8 mouse cellular contexts compared by ENCODE assay signal in the genomic region with DNA sequence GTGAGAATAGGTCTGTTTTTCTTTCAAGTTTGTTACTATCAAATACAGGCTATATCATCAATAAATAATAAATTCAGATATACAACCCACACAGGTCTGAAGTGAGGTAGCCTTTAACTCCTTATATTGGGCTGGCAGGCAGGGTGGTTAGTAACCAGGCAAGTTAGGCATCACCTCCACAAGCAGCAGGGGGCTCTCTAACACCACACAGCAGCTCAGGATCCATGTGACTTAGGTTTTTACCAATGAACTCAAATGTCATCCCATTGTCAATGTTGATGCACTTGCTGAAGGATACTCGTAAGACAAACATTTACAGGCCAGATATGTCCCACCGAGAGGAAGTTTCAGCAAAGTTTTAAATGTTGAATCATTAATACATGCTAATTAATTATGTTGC. TPM values are rescaled to one million over a fixed set of nuclear protein-coding genes. Genes with fewer than 3 reads are reported as not detected.
DNase-seq lines count a peak whose midpoint lies in the region; ATAC-seq and TF ChIP-seq lines count a peak whose summit lies in the region.

No protein-coding gene starts in this region.

- H3K27ac ChIP-seq in kidney, embryonic 14.5 days (ENCODE audit: low read depth, low read length) = no peak overlapping the region
- no peak overlapping the region for H3K27ac ChIP-seq in cortical plate, adult 2 months (ENCODE audit: insufficient read depth, low read length)
- no peak overlapping the region for H3K27ac ChIP-seq in midbrain, embryonic 15.5 days
- no peak overlapping the region for H3K27ac ChIP-seq in midbrain, embryonic 14.5 days (replicated peaks; ENCODE audit: low read depth, low read length)

- 77% methylated on average over 2 of the region's 2 CpGs for WGBS in kidney, embryonic 14.5 days
- WGBS in midbrain, embryonic 15.5 days = 90% methylated on average over 2 of the region's 2 CpGs
- WGBS in midbrain, embryonic 14.5 days = 93% methylated on average over 2 of the region's 2 CpGs

- ATAC-seq in kidney, embryonic 14.5 days (ENCODE audit: low FRiP score, low TSS enrichment) = no peak
- no peak for ATAC-seq in midbrain, embryonic 15.5 days (replicated peaks)
- no peak for ATAC-seq in midbrain, embryonic 14.5 days (ENCODE audit: low FRiP score, low TSS enrichment)

- H3K4me3 ChIP-seq in kidney, embryonic 14.5 days (ENCODE audit: low read length) = no peak overlapping the region
- no peak overlapping the region for H3K4me3 ChIP-seq in cortical plate, adult 2 months (ENCODE audit: insufficient read depth, low read length)
- H3K4me3 ChIP-seq in midbrain, embryonic 15.5 days = no peak overlapping the region
- H3K4me3 ChIP-seq in midbrain, embryonic 14.5 days (replicated peaks; ENCODE audit: low read depth, low read length) = no peak overlapping the region

- DNase-seq in kidney, adult 11 months = peak; percentile 52
- peak; percentile 41 for DNase-seq in ES-CJ7 (ENCODE audit: low read depth, low spot score)
- DNase-seq in lung, postnatal 14 days = peak; percentile 64
- DNase-seq in layer of hippocampus, adult 9-11 months = no peak
- no peak for DNase-seq in midbrain, embryonic 14.5 days

- TF ChIP-seq POLR2A in cortical plate, adult 2 months (IDR thresholded peaks at IDR 0.05; ENCODE audit: extremely low read depth, insufficient read depth, low read length) = no peak

- H3K9me3 ChIP-seq in kidney, embryonic 14.5 days (ENCODE audit: control insufficient read depth, low read length) = no peaks in the 10 kb centered on the region
- H3K9me3 ChIP-seq in midbrain, embryonic 15.5 days = no peaks in the 10 kb centered on the region
- no peaks in the 10 kb centered on the region for H3K9me3 ChIP-seq in midbrain, embryonic 14.5 days (ENCODE audit: control insufficient read depth, low read length)

- H3K27me3 ChIP-seq in kidney, embryonic 14.5 days (ENCODE audit: control insufficient read depth, insufficient read depth, low read length) = no peaks in the 10 kb centered on the region
- H3K27me3 ChIP-seq in midbrain, embryonic 15.5 days (replicated peaks) = no peaks in the 10 kb centered on the region
- no peaks in the 10 kb centered on the region for H3K27me3 ChIP-seq in midbrain, embryonic 14.5 days (ENCODE audit: control insufficient read depth, insufficient read depth, low read length)

- peak; percentile 43 for TF ChIP-seq CTCF in cortical plate, adult 2 months (IDR thresholded peaks at IDR 0.05; ENCODE audit: extremely low read depth, insufficient read depth, low read length)

- H3K4me1 ChIP-seq in kidney, embryonic 14.5 days (ENCODE audit: control insufficient read depth, insufficient read depth, low read length) = no peaks in the 10 kb centered on the region
- H3K4me1 ChIP-seq in cortical plate, adult 2 months (ENCODE audit: control insufficient read depth, insufficient read depth, low read length) = no peaks in the 10 kb centered on the region
- H3K4me1 ChIP-seq in midbrain, embryonic 15.5 days = peaks cover 13% of the 10 kb centered on the region
- 0 out of 2 replicates have a peak, but pooled peaks cover 13% of the 10 kb centered on the region for H3K4me1 ChIP-seq in midbrain, embryonic 14.5 days (ENCODE audit: control insufficient read depth, insufficient read depth, low read length)

- H3K9ac ChIP-seq in kidney, embryonic 14.5 days (ENCODE audit: low read depth, low read length) = no peak overlapping the region
- H3K9ac ChIP-seq in midbrain, embryonic 15.5 days = no peak overlapping the region
- H3K9ac ChIP-seq in midbrain, embryonic 14.5 days (replicated peaks; ENCODE audit: low read length) = no peak overlapping the region

- H3K36me3 ChIP-seq in kidney, embryonic 14.5 days (ENCODE audit: control insufficient read depth, insufficient read depth, low read length) = no peaks in the 10 kb centered on the region
- H3K36me3 ChIP-seq in midbrain, embryonic 15.5 days (replicated peaks) = no peaks in the 10 kb centered on the region
- no peaks in the 10 kb centered on the region for H3K36me3 ChIP-seq in midbrain, embryonic 14.5 days (ENCODE audit: control insufficient read depth, insufficient read depth, low read length)

- H3K4me2 ChIP-seq in kidney, embryonic 14.5 days (replicated peaks; ENCODE audit: low read depth, low read length) = no peak overlapping the region
- H3K4me2 ChIP-seq in midbrain, embryonic 15.5 days = no peak overlapping the region
- no peak overlapping the region for H3K4me2 ChIP-seq in midbrain, embryonic 14.5 days (ENCODE audit: low read length)

RNA-seq across cellular contexts. Expression of gene Fam13a, which starts 4.0 kb away (rescaled TPM):
- polyA plus RNA-seq in kidney, embryonic 14.5 days (2014; fragmentation: Nextera tagmentation; extraction: Ambion mirVana) = 5.5 and 8.7 TPM in 2 replicates
- polyA plus RNA-seq in cortical plate, adult 2 months (2012; rRNA removed) = 7.3 and 8.7 TPM in 2 replicates
- 10.9 and 12.5 TPM in 2 replicates for polyA plus RNA-seq in midbrain, embryonic 15.5 days (2015; fragmentation: Nextera tagmentation; extraction: Ambion mirVana)
- polyA plus RNA-seq in midbrain, embryonic 14.5 days (2014; fragmentation: Nextera tagmentation; extraction: Ambion mirVana) = 7.9 and 10.5 TPM in 2 replicates

Comparison
In these comparisons a context has a peak if more than half of its experiments do, and no peak if none do; other contexts are left out.
1. DNase-seq: peak in kidney, adult 11 months (single experiment), ES-CJ7 (single experiment) and lung, postnatal 14 days (single experiment); none in layer of hippocampus, adult 9-11 months (single experiment) and midbrain, embryonic 14.5 days (single experiment).